Mouse (Mus musculus) embryonic facial prominence, embryonic 10.5 days (tissue): ENCODE data around the gene Wdr49. TPM values are rescaled to one million over a fixed set of nuclear protein-coding genes. Genes with fewer than 3 reads are reported as not detected.

Experiments used
- DNase-seq: peaks from one replicate; pipeline ENCODE4 v3.0.0-alpha.2; 2017; ENCODE audit warnings: low spot score
- H3K27ac ChIP-seq: fragments of 300-500 bp; sonication (generic); replicated peaks from 2 replicates; pipeline ENCODE4 v1.5.1; 2016; ENCODE audit warnings: mild to moderate bottlenecking
- H3K27me3 ChIP-seq: fragments of 300-500 bp; sonication (generic); replicated peaks from 2 replicates; pipeline ENCODE4 v1.6.1; 2016; ENCODE audit warnings: low read depth, mild to moderate bottlenecking; ENCODE audit not compliant: poor library complexity, severe bottlenecking
- H3K36me3 ChIP-seq: fragments of 300-500 bp; sonication (generic); replicated peaks from 2 replicates; pipeline ENCODE4 v1.6.1; 2016; ENCODE audit warnings: mild to moderate bottlenecking, moderate library complexity
- H3K4me1 ChIP-seq: fragments of 300-500 bp; sonication (generic); 2 replicates; pipeline ENCODE4 v1.6.1; 2016
- H3K4me3 ChIP-seq: fragments of 300-500 bp; sonication (generic); 2 replicates; pipeline ENCODE4 v1.5.1; 2016; ENCODE audit warnings: mild to moderate bottlenecking, moderate library complexity
- H3K9me3 ChIP-seq: fragments of 300-500 bp; sonication (generic); 2 replicates; pipeline ENCODE4 v1.6.1; 2016; ENCODE audit warnings: mild to moderate bottlenecking
- WGBS: fragments of 180-500 bp; shearing (Covaris S2); methylation state at CpG from one replicate; pipeline ENCODE4 v1.1.7; 2016; 5-methylcytosine and 5-hydroxymethylcytosine counted together
- polyA plus RNA-seq: library from polyadenylated mRNA; unstranded; fragments of >200 nt; fragmentation: Nextera tagmentation; extraction: Ambion mirVana; gene quantifications from 2 replicates; pipeline ENCODE4 v1.2.1, GENCODE M21; 2016

The Wdr49 gene
- polyA plus RNA-seq, 1 experiment from 2014 or later = not detected

DNA sequence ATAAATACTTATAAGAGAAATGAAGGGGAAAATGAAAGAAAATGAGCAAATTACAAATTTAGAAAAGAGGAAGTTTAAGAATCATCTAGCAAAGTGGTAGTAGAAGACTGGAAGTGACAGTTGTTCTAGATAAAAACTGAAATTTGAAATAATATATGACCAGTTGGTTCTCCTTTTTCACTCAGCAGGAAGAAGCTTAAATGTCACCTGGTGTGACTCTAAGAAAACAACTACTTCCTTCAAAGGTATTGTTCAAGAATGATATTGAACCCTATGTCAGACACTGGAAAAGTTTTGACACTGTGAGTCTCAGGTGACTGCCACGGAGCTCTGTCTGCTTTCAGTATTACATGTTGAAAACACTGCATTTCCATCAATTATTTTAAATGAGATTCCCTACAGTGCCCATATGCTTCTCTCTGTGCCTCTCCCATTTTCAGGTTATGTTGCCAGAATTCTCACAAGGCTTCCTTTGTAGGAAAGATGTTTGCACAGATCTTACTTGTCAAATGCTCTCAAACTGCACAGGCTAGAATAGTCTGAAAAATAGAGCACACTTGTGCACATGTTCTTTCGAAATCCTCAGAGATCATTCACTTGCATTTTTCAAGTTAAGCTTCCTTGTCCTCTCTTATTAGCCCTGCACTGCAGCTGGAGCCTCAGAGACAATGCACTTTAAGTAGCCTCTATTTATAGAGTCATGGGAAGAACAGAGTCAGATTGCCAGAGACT is 184.8 kb downstream of the Wdr49 start:
- Histone ChIP-seq H3K36me3 (no peaks in the 10 kb centered on the region), H3K9me3 (no peaks in the 10 kb centered on the region), H3K4me1 (no peaks in the 10 kb centered on the region), H3K27me3 (no peaks in the 10 kb centered on the region), H3K27ac (no peak overlapping the region), H3K4me3 (no peak overlapping the region)
- WGBS = 75% methylated on average over 2 of the region's 2 CpGs
- no peak for DNase-seq

DNA sequence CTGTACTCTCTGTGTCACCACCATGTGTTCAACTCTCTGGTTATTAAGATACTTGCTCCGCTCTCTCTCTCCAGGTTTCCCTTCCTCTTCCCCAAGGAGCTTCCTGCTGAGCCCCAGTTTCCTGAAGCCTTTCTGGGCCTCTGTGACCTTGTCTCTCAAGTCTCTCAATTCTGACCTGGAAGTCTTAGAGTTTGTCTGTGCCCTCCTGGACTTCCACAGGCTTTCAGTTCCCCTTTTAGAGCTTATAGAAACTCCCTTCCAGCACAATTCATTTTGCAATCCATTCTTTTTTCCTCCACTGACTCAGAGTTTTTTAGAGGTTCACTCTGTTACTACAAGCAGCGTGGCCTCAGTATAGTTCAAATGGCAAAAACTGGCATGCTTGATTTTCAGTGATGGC is 188.7 kb downstream of the Wdr49 start:
- Histone ChIP-seq H3K27ac (no peak overlapping the region), H3K36me3 (no peaks in the 10 kb centered on the region), H3K27me3 (no peaks in the 10 kb centered on the region), H3K4me3 (no peak overlapping the region), H3K9me3 (no peaks in the 10 kb centered on the region), H3K4me1 (no peaks in the 10 kb centered on the region)
- 84% methylated on average over 2 of the region's 2 CpGs for WGBS
- no peak for DNase-seq

DNA sequence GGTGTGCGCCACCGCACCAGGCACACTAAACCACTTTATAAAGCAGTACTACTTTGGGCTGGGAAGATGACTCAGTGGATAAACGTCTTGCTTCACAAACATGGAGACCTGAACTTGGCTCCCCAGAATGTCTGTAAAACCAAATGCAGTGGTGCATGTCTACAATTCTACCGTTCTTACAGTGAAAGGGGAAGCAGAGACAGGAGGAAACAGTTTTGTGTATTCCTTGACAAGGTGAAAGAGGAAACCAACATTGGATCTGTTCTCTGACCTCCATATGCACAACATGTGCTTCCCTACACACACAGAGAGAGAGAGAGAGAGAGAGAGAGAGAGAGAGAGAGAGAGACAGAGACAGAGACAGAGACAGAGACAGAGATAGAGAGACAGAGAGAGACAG is 204.5 kb downstream of the Wdr49 start:
- Histone ChIP-seq H3K9me3 (no peaks in the 10 kb centered on the region), H3K36me3 (no peaks in the 10 kb centered on the region), H3K4me1 (no peaks in the 10 kb centered on the region), H3K27me3 (no peaks in the 10 kb centered on the region), H3K27ac (no peak overlapping the region), H3K4me3 (no peak overlapping the region)
- no peak for DNase-seq
- WGBS = 79% methylated on average over 4 of the region's 4 CpGs

DNA sequence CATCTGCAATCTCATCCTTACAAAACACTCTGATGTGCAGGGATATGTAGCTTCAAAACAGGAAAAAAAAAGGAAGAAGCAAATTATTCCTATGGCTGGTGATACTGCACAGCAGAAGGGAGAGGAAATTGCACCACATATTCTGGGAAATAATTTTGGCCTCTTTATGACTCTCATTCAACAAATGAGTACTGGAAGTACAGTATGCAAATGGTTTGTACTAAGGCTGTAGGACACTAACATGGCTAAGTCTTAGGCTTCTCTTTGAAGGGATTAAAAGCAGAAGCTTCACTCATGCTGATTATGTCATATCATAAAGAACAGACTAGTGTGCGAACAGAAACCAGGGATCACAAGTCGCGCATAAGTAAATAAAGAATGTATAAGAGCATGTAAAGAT is 205.4 kb downstream of the Wdr49 start:
- Histone ChIP-seq H3K27ac (no peak overlapping the region), H3K27me3 (no peaks in the 10 kb centered on the region), H3K9me3 (no peaks in the 10 kb centered on the region), H3K36me3 (no peaks in the 10 kb centered on the region), H3K4me3 (no peak overlapping the region), H3K4me1 (no peaks in the 10 kb centered on the region)
- DNase-seq = no peak
- 91% methylated on average over 3 of the region's 3 CpGs for WGBS

DNA sequence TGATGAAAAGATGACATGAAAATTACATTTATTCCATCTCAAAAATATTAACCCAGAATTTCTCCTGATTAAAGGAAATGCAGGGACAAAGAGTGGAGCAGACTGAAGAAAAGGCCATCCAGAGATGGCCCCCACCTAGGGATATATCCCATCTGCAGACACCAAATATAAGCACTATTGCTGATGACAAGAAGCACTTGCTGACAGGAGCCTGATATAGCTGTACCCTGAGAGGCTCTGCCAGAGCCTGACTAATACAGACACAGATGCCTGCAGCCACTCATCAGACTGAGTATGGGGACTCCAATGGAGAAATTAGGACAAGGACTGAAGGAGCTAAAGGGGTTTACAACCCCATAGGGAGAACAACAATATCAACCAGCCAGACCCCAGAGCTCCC is 206.8 kb downstream of the Wdr49 start:
- no peaks in the 10 kb centered on the region for H3K9me3 ChIP-seq
- H3K36me3 ChIP-seq = no peaks in the 10 kb centered on the region
- no peak overlapping the region for H3K27ac ChIP-seq
- H3K4me3 ChIP-seq = no peak overlapping the region
- no peak for DNase-seq
- no peaks in the 10 kb centered on the region for H3K27me3 ChIP-seq
- H3K4me1 ChIP-seq = no peaks in the 10 kb centered on the region

DNA sequence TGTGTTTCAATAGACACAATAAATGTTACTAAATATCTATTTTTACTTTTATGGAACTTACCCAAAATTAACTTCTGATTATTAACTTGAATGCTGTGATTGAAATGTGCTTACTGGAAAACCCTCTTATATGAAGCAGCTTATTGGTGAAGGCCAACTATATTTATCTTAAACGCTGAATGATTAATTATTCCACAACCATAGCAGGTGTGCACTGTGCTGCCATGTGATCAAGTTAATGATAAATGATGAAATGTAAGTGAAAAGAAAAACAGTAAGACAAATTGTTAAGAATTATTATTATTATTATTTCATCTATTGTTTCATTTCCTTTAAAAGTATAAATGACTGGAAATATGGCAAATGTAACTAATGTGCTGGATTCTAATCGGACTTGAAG is 212.0 kb downstream of the Wdr49 start, which contains the start of gene Serpini2:
TSS of gene Serpini2 (minus strand) at position 101 of the 400 bp plus-strand sequence.
- H3K36me3 ChIP-seq = no peaks in the 10 kb centered on the region
- no peaks in the 10 kb centered on the region for H3K4me1 ChIP-seq
- DNase-seq = no peak
- H3K9me3 ChIP-seq = no peaks in the 10 kb centered on the region
- WGBS = 91% methylated on average over 2 of the region's 2 CpGs
- H3K4me3 ChIP-seq = no peak within 1 kb of the TSS
- H3K27me3 ChIP-seq = no peaks in the 10 kb centered on the region
- no peak within 1 kb of the TSS for H3K27ac ChIP-seq

DNA sequence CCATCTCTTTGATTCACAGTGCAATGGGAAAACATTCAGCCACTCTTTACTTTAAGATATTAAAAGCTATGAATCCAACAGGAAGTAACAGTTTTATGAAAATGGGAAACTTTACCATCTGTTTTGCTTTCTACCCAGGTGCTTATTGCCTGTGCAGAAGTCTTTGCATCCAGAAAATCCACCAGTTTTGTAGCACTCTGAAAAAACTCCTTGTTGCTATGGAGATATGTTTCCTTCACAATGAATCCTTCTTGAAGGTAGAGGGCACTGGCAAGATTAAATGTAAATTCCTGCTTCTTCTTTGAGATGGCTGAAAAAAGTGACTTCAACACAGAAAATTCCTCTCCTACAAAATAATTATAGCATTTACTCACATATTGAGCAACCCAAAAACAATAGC is 222.6 kb downstream of the Wdr49 start:
- Histone ChIP-seq H3K9me3 (no peaks in the 10 kb centered on the region), H3K36me3 (no peaks in the 10 kb centered on the region), H3K27ac (no peak overlapping the region), H3K4me3 (no peak overlapping the region), H3K4me1 (no peaks in the 10 kb centered on the region), H3K27me3 (no peaks in the 10 kb centered on the region)
- DNase-seq = no peak

Other genes with a start within 250 kb of the Wdr49 start
- not detected in 2 replicates for gene Serpini2, start 212.1 kb downstream of the Wdr49 start, polyA plus RNA-seq
- 77.2 and 82.3 TPM in 2 replicates for gene Pdcd10, start 74.7 kb upstream of the Wdr49 start, polyA plus RNA-seq
- 6.7 and 7.4 TPM in 2 replicates for gene Serpini1, start 75.4 kb upstream of the Wdr49 start, polyA plus RNA-seq